Mouse (Mus musculus) bone marrow, adult 2 months (tissue): Measurements from ENCODE around the gene Cib4.

ENCODE experiments used
- CTCF ChIP-seq: fragments of 200-500 bp; IDR thresholded peaks from 2 replicates; pipeline ENCODE4 v1.5.1; 2011; ENCODE audit warnings: low read length, control low read depth; ENCODE audit not compliant: control insufficient read depth, insufficient read depth
- POLR2A ChIP-seq: fragments of 200-500 bp; IDR thresholded peaks from 2 replicates; pipeline ENCODE4 v1.6.1; 2011; ENCODE audit warnings: low read depth, mild to moderate bottlenecking, control low read depth, low read length, borderline replicate concordance; ENCODE audit not compliant: control insufficient read depth

DNA sequence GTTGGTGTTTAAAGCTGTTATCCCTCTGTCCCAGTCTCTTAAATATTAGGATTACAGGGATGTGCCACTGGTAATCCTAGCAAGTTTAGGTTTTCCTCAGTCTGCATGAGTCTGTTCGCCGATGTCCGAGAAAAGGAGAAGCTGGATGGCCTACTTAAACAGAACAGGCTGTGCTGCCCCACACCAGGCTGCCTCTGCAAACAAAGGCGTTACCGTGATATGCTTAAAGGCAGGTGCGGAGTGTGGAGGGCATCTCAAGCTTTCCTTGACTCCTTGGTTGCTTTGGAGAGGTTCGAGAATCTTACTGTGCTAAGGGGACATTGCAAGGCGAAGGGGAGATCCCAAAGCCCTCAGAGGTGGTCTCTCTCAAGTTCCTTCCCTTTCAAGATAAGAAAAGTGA, 48.8 kb downstream of the Cib4 start:
- TF ChIP-seq CTCF (no peak), POLR2A (no peak)
